In genomic region chr1:91540271-91540826, GRCm38 (mm10) we compare ENCODE assay signal across 7 mouse cellular contexts. TPM values are rescaled to one million over a fixed set of nuclear protein-coding genes. Genes with fewer than 3 reads are reported as not detected.
DNase-seq lines count a peak whose midpoint lies in the region; ATAC-seq lines count a peak whose summit lies in the region.

Gene Asb1, plus strand, starts transcription at chr1:91540544.

- H3K27ac ChIP-seq in embryonic facial prominence, embryonic 11.5 days (replicated peaks; ENCODE audit: low read depth, low read length), result peak within 1 kb of the TSS; percentile 28; the same call in 1 of the 2 replicates
- H3K27ac ChIP-seq in limb, embryonic 10.5 days, result peak within 1 kb of the TSS; percentile 79
- H3K27ac ChIP-seq in midbrain, embryonic 13.5 days, result peak within 1 kb of the TSS; percentile 66; the same call in 1 of the 2 replicates

- H3K9me3 ChIP-seq in embryonic facial prominence, embryonic 11.5 days (replicated peaks; ENCODE audit: control insufficient read depth, low read length), result no peaks in the 10 kb centered on the region
- no peaks in the 10 kb centered on the region for H3K9me3 ChIP-seq in limb, embryonic 10.5 days (replicated peaks)
- no peaks in the 10 kb centered on the region for H3K9me3 ChIP-seq in midbrain, embryonic 13.5 days

- peak; percentile 95 for ATAC-seq in embryonic facial prominence, embryonic 11.5 days (replicated peaks; ENCODE audit: insufficient number of reproducible peaks, low FRiP score, low TSS enrichment, low read depth)
- peak; percentile 92 for ATAC-seq in granulocyte monocyte progenitor cell, adult 5-6 weeks (replicated peaks; ENCODE audit: poor library complexity, severe bottlenecking)
- ATAC-seq in midbrain, embryonic 13.5 days, result peak; percentile 97

- H3K4me1 ChIP-seq in embryonic facial prominence, embryonic 11.5 days (ENCODE audit: control insufficient read depth, insufficient read depth, low read length), result no peaks in the 10 kb centered on the region
- H3K4me1 ChIP-seq in limb, embryonic 10.5 days, result peaks cover 20% of the 10 kb centered on the region
- peaks cover 21% of the 10 kb centered on the region for H3K4me1 ChIP-seq in midbrain, embryonic 13.5 days (replicated peaks)

- H3K9ac ChIP-seq in embryonic facial prominence, embryonic 11.5 days (replicated peaks; ENCODE audit: low read length), result peak within 1 kb of the TSS; percentile 70
- peak within 1 kb of the TSS; percentile 85 for H3K9ac ChIP-seq in midbrain, embryonic 13.5 days (replicated peaks)

- peak within 1 kb of the TSS; percentile 95 for H3K4me2 ChIP-seq in embryonic facial prominence, embryonic 11.5 days (ENCODE audit: low read depth, low read length)
- H3K4me2 ChIP-seq in midbrain, embryonic 13.5 days (replicated peaks), result peak within 1 kb of the TSS; percentile 94

- DNase-seq in adrenal gland, postnatal 14 days, result peak; percentile 96
- DNase-seq in embryonic facial prominence, embryonic 11.5 days (ENCODE audit: low spot score), result peak; percentile 99
- peak; percentile 98 for DNase-seq in kidney, adult 11 months
- peak; percentile 96 for DNase-seq in limb, embryonic 10.5 days (ENCODE audit: low spot score)
- peak; percentile 92 for DNase-seq in spleen, adult 12 weeks (ENCODE audit: low spot score)

- H3K36me3 ChIP-seq in embryonic facial prominence, embryonic 11.5 days (replicated peaks; ENCODE audit: control insufficient read depth, insufficient read depth, low read depth, low read length), result no peaks in the 10 kb centered on the region; the same call in 1 of the 2 replicates
- H3K36me3 ChIP-seq in limb, embryonic 10.5 days, result peaks cover 9% of the 10 kb centered on the region; the same call in 1 of the 2 replicates
- H3K36me3 ChIP-seq in midbrain, embryonic 13.5 days, result peaks cover 13% of the 10 kb centered on the region

- 0% methylated on average over 41 of the region's 41 CpGs for WGBS in embryonic facial prominence, embryonic 11.5 days
- under 1% methylated on average over 41 of the region's 41 CpGs for WGBS in limb, embryonic 10.5 days
- WGBS in midbrain, embryonic 13.5 days, result under 1% methylated on average over 41 of the region's 41 CpGs

- H3K4me3 ChIP-seq in embryonic facial prominence, embryonic 11.5 days (ENCODE audit: low read depth, low read length), result peak within 1 kb of the TSS; percentile 88
- peak within 1 kb of the TSS; percentile 90 for H3K4me3 ChIP-seq in limb, embryonic 10.5 days
- peak within 1 kb of the TSS; percentile 81 for H3K4me3 ChIP-seq in midbrain, embryonic 13.5 days (replicated peaks)

- H3K27me3 ChIP-seq in embryonic facial prominence, embryonic 11.5 days (ENCODE audit: control insufficient read depth, insufficient read depth, low read length), result peaks cover 12% of the 10 kb centered on the region
- H3K27me3 ChIP-seq in limb, embryonic 10.5 days (ENCODE audit: low read depth, poor library complexity, severe bottlenecking), result peaks cover 47% of the 10 kb centered on the region
- peaks cover 28% of the 10 kb centered on the region for H3K27me3 ChIP-seq in midbrain, embryonic 13.5 days

RNA-seq across cellular contexts. Expression of gene Asb1, which starts in this region (rescaled TPM):
- 20.6 and 21.7 TPM in 2 replicates for total RNA-seq in adrenal gland, postnatal 14 days (2021)
- polyA plus RNA-seq in embryonic facial prominence, embryonic 11.5 days (2014; fragmentation: Nextera tagmentation; extraction: Ambion mirVana), result 6.8 and 7.3 TPM in 2 replicates
- total RNA-seq in granulocyte monocyte progenitor cell, adult 5-6 weeks (2014; fragmentation: Nextera tagmentation), result 4.2 and 8.1 TPM in 2 replicates
- 7.9 and 12.2 TPM in 2 replicates for total RNA-seq in granulocyte monocyte progenitor cell, adult 5-6 weeks (2017)
- 6.2 and 6.5 TPM in 2 replicates for polyA plus RNA-seq in limb, embryonic 10.5 days (2016; fragmentation: Nextera tagmentation; extraction: Ambion mirVana)
- polyA plus RNA-seq in midbrain, embryonic 13.5 days (2015; fragmentation: Nextera tagmentation; extraction: Ambion mirVana), result 10.9 TPM in 2 replicates

Comparison
In these comparisons a context has a peak if more than half of its experiments do, and no peak if none do; other contexts are left out.
1. Peak in every context shown above with its lines: DNase-seq, ATAC-seq, H3K4me3 ChIP-seq and H3K27ac ChIP-seq.
2. H3K27ac ChIP-seq: peak in every context shown above with its lines; median percentile 79 in limb, embryonic 10.5 days; 66 in midbrain, embryonic 13.5 days; 28 in embryonic facial prominence, embryonic 11.5 days.